Mouse (Mus musculus) lung, adult 18-20 months (tissue): ENCODE results near the gene Lta.

Experiments
- DNase-seq, 2 experiments: peaks; one replicate each; pipeline ENCODE4 v3.0.0; 2022; ENCODE audit warnings: mixed read lengths in 2 of 2

The Lta gene

DNA sequence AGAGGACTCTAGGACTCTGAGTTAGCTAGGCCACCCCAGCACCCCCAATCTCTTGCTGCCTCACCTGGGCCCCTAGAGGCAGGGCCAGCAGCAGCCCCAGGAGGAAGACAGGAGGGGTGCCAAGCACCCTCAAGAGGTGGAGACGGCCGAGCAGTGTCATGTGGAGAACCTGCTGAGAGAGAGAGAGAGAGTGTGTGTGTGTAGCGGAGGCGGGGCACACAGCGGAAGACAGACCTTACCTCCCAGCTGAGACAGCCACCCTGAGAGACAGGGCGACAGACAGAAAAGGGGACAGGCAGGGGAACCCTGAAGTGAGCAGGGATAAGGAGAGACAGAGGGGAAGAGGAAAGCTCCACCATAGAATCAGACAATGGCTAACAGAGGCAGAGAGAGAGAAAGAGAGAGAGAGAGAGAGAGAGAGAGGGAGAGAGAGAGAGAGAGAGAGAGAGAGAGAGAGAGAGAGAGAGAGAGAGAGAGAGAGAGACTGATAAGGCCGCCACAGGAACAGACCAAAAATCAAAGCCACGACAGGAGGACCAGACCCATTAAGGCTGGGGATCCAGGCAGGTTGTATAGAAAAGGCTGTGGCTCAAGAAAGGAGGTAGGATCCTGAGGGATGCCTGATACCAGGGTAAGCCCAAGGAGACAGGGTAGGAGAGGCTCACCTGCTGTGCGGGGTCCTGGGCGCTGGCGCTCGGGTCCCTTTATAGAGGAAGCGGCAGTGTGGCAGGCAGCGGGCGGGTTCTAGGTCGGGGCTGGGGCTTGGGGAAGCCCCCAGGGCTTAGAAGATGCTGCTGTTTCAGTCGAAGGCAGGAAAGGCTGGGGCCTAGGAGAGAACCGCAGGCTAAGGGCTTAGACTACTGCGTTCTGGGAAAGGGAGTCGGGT, at the start of gene Lta:
Lta (minus strand) TSS at position 858 of the 886 bp plus-strand sequence.
- peak in 1 of 2 experiments; percentile 39 for DNase-seq

DNA sequence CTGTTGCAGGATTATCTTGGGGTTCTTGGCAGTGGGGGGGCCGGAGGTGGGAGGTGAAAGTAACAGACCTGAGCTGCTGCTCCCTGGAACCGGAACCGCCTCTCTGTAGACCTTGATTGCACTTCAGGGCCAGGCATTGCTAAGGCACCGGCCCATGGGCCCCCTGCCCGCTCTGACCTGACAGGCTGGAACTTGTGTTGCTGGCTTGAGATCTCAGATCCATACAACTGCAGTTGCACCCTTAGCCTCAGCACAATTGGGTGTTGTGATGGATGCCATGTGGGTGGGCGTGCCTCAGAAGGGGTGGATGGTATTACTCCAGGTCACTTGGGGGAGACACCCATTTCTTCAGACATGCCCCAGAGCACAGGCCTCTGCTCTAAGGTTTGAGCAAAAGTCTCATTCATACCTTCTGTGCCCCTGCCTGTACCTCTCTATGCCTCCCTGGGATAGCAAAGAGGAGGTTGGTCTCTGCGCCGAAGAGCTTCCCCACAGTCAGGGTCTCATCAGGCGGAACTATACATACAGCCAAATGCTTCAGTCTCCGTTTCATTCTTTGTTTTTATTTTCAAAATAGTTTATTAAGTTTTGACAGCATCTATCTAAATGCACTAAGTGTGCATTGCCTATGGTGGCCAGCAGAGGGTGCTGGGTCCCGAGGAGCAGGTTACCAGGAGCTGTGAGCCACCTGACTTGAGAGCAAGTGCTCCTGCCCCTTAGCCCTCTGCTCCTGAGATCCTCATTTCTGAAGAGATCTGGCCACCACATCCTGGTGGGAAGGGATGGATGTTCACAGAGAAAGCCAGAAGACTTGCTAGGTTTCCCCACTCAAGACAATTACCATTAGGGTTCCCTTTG, 49.3 kb upstream of the Lta start:
- peak; percentile 69 to 72 for DNase-seq

DNA sequence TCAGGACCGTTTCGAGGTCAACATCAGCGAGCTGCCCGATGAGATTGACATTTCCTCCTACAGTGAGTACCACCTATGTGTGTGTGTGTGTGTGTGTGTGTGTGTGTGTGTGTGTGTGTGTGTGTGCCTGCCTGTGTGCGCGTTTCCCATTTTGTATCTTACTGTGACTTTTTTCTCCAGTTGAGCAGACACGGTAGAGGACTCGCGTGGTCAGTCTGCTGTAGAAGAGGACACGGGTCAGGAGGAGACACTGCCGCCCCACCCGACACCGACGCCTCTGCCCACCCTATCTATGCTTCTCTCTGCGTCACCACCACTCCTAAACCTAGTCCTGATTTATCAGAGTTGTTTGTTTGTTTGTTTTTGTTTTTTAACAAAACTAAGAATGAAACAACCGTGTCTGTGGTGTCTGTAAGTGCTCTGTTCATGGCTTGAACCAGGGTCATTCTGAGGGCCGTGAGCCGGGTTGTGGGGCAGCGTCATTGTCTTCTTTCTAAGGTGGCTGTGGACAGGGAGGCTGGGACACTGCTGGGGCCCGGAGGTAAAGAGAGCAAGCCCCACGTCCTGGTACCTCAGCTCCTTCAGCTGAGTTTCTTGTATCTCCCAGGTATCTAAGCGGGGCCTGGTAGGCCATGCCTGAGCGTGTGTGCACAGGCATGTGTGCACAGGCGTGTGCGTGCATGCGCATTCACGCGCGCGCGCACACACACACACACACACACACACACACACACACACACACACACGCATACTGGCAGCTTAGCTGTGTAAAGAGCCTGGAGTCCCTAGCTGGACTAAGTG, 48.3 kb upstream of the Lta start:
- no peak for DNase-seq

- DNase-seq, result no peak
Observed at GRCm38 (mm10) chr17:35252619-35253292, 47.6 kb upstream of the Lta start.

DNA sequence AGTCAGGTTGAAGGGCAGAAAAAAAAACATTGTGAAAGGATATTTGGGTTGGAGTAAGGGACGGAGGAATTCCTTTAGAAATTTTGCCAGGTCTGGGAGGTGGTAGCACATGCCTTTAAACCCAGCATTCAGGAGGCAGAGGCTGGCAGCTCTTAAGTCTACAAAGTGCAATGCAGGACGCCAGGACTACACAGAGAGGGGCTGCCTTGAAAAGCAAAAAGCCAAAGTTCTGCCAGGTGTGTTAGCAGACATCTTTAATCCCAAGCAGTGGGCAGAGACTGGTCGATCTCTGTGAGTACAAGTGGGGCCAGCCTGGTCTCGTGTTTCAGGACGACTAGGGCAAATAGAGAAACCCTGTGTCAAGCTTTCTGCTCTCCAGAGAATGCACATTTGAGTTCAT, 46.8 kb upstream of the Lta start:
- DNase-seq, result no peak

DNA sequence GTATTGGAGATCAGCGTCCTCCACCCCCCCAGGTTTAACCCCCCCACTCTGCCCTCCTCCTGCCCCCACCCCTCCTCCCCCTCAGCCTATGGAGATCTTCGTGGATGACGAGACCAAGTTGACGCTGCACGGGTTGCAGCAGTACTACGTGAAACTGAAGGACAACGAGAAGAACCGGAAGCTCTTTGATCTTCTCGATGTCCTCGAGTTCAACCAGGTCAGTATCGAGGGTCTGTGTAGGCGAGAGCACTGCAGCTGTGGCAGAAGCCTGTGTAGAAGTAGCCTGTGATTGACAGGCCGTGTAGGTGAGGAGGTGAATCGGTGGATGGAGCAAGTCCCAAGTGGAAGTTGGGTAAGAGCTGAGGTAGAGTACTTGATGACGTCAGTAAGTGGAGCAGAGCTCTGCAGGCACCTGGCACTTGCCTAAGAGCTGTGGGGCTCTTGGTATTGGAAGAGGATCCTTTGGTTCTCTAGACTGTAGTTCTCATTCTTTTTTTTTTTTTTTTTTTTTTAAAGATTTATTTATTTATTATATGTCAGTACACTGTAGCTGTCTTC, 46.1 kb upstream of the Lta start:
- DNase-seq, result peak; percentile 80 to 90

DNA sequence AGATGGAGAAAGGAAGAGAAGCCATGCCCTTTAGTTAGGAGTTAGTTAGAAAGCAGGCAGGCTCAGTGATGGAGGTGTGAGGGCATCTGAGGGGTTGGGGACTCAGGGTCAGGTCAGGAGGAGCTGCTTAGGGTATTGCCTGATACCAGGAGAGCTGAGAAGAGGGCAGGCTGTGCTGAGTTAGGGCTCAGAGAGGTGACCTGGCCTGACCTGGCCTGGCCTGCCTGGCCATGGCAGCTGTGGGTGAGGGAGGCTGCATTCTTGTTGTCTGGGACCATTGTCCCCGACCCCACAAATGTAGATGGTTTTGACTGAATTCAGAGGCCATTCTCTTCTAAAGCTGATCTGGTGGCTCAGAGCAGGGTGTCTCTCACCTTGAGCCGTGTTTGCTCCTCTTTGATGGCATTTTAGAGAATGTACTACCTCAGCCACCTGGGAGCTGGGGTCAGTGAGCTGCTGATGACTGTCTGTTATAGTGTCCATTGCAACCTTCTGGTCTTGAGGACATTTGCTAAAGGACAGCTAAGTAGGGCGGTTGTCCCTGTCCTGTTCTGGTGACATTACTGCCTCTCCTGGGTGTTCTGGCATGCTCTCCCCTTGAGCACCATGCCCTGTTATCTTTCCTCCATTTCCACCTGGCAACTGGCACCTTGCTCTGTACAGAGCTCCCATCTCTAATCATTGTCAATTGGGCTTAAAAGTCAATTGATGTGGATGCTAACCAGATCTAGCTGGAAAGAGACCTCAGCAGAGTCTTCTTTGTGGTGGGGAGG, 45.4 kb upstream of the Lta start:
- no peak for DNase-seq

DNA sequence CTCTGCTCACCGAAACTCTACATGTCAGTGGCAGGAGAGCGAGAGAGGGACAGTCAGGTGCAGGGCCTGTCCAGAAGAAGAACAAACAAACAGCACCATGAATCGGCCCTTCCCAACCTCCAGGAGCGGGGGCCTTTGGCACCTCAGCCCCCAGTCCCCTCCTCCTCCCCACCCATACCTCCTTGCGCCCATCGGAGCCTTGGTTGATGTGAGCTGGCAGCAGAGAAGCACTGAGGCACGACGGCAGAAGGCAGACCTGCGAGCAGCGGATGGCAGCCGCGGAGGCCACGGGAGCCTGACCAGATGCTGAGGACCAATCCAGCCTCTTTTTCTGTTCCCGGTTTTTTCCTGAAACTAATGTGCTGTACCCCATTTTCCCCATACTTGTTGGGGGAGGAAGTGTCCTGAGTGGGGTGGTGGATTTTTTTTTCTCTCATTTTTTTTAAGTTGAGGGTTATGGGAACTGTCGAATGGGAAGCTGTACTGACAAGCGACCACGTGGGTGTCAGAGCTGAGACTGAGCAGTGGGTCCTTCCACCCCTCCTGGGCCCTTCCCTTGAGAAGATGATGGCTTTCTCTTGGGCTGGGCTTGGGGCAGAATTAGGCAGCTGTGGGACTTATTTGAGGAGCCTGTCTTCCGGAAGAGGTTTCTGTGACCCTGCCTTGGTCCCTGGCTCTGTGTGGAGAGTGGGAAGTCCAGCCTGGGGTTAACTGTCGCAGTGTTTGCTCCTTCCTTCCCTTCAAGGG, 44.5 kb upstream of the Lta start:
- DNase-seq, result no peak

- DNase-seq, result peak in 1 of 2 experiments; percentile 8
Observed at GRCm38 (mm10) chr17:35248986-35249385, 43.8 kb upstream of the Lta start.

DNA sequence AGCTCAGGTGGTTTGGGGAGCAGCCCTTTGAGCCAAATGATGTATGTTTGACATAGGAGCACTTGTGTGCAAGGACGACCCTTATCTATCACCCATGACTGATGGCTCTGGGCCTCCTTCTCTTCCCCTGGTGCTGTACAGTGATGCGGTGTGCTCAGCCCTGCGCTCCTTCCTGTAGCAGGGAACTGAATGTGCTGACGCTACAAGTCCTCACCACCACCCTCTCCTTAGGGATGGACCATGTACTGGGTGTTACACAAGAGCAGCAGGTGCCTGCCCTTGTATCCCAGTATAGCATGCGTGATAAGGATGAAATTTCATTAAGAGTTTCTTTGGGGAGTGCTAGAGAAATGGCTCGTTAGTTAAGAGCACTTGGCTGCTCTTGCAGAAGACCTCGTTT, 42.0 kb upstream of the Lta start:
- DNase-seq, result peak; percentile 17 to 46

- peak in 1 of 2 experiments; percentile 15 for DNase-seq
Observed at GRCm38 (mm10) chr17:35245731-35246623, 40.8 kb upstream of the Lta start.

- DNase-seq, result no peak
Observed at GRCm38 (mm10) chr17:35244999-35245398, 39.8 kb upstream of the Lta start.

DNA sequence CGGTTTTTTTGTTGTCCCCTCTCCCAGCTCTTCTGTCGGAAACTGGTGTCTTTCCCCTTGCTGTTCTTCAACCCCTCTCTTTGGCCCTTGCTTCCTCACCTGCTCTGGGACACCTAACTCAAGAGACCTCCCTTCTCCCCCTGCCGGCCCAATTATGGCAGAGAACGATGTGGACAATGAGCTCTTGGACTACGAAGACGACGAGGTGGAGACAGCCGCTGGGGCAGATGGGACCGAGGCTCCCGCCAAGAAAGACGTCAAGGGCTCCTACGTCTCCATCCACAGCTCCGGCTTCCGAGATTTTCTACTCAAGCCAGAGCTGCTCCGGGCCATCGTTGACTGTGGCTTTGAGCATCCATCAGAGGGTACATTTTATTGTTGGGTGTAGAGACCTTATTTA, 37.9 kb upstream of the Lta start:
- peak in 1 of 2 experiments; percentile 54 for DNase-seq

GRCm38 (mm10) chr17:35242015-35242941, 37.1 kb upstream of the Lta start:
- DNase-seq, result peak; percentile 76 to 81

GRCm38 (mm10) chr17:35241305-35242014, 36.3 kb upstream of the Lta start, which contains the start of gene Ddx39b:
Gene Ddx39b, plus strand, starts transcription at chr17:35241746.
- peak; percentile 96 to 97 for DNase-seq

GRCm38 (mm10) chr17:35240384-35241304, 35.5 kb upstream of the Lta start:
- no peak for DNase-seq
